Mouse (Mus musculus) kidney, postnatal 4 days (tissue): ENCODE measurements around the gene Aanat.

Experiments used
- DNase-seq, 2 experiments: peaks; one replicate each; pipeline ENCODE4 v3.0.0; 2021; ENCODE audit warnings: mixed read lengths in 2 of 2

The Aanat gene

GRCm38 (mm10) chr11:116586310-116586709, at the start of gene Aanat:
TSS of gene Aanat (plus strand) at chr11:116586432.
- DNase-seq = no peak

GRCm38 (mm10) chr11:116536685-116537084, 49.5 kb upstream of the Aanat start:
- DNase-seq = no peak

- DNase-seq = no peak
Observed at GRCm38 (mm10) chr11:116537388-116537787, 48.8 kb upstream of the Aanat start.

- no peak for DNase-seq
Observed at GRCm38 (mm10) chr11:116538142-116538735, 48.0 kb upstream of the Aanat start.

- no peak for DNase-seq
Observed at GRCm38 (mm10) chr11:116541183-116541582, 45.0 kb upstream of the Aanat start.

- DNase-seq = peak; percentile 69 to 76
Observed at GRCm38 (mm10) chr11:116543110-116543509, 43.1 kb upstream of the Aanat start.

- peak; percentile 28 to 39 for DNase-seq
Observed at GRCm38 (mm10) chr11:116547296-116548060, 38.8 kb upstream of the Aanat start.

- no peak for DNase-seq
Observed at GRCm38 (mm10) chr11:116548780-116549179, 37.5 kb upstream of the Aanat start.

GRCm38 (mm10) chr11:116549273-116550038, 36.8 kb upstream of the Aanat start:
- no peak for DNase-seq

- peak in 1 of 2 experiments; percentile 49 for DNase-seq
Observed at GRCm38 (mm10) chr11:116550748-116551147, 35.5 kb upstream of the Aanat start.

- DNase-seq = no peak
Observed at GRCm38 (mm10) chr11:116552194-116552593, 34.0 kb upstream of the Aanat start.

- DNase-seq = peak; percentile 38 to 67
Observed at GRCm38 (mm10) chr11:116554171-116554878, 31.9 kb upstream of the Aanat start.

GRCm38 (mm10) chr11:116555572-116555971, 30.7 kb upstream of the Aanat start:
- DNase-seq = no peak

- no peak for DNase-seq
Observed at GRCm38 (mm10) chr11:116556308-116556707, 29.9 kb upstream of the Aanat start.

- no peak for DNase-seq
Observed at GRCm38 (mm10) chr11:116565283-116566041, 20.8 kb upstream of the Aanat start.

- DNase-seq = no peak
Observed at GRCm38 (mm10) chr11:116567531-116567930, 18.7 kb upstream of the Aanat start.

- no peak for DNase-seq
Observed at GRCm38 (mm10) chr11:116570821-116571220, 15.4 kb upstream of the Aanat start.

- DNase-seq = no peak
Observed at GRCm38 (mm10) chr11:116571767-116572679, 14.2 kb upstream of the Aanat start.

GRCm38 (mm10) chr11:116572756-116573543, 13.3 kb upstream of the Aanat start:
- DNase-seq = peak in 1 of 2 experiments; percentile 19

- DNase-seq = no peak
Observed at GRCm38 (mm10) chr11:116574486-116574885, 11.7 kb upstream of the Aanat start.
